Mouse (Mus musculus) embryonic facial prominence, embryonic 11.5 days (tissue): ENCODE results near the gene Gm49369. TPM values are rescaled to one million over a fixed set of nuclear protein-coding genes. Genes with fewer than 3 reads are reported as not detected.

Experiments
- ATAC-seq: fragments of 200-750 bp; cut with Nextera tagmentation; replicated peaks from 2 replicates; pipeline ENCODE4 v1.8.0; 2017; ENCODE audit warnings: low read depth; ENCODE audit not compliant: insufficient number of reproducible peaks, low FRiP score, low TSS enrichment
- DNase-seq: peaks from one replicate; pipeline ENCODE4 v3.0.0-alpha.2; 2015; ENCODE audit warnings: low spot score
- H3K27ac ChIP-seq: fragments of 300-500 bp; sonication (generic); replicated peaks from 2 replicates; pipeline ENCODE4 v1.5.1; 2014; ENCODE audit warnings: mild to moderate bottlenecking, low read depth, low read length, control low read depth
- H3K27me3 ChIP-seq: fragments of 300-500 bp; sonication (generic); 2 replicates; pipeline ENCODE4 v1.6.1; 2014; ENCODE audit warnings: mild to moderate bottlenecking, low read length, moderate library complexity, mixed read lengths; ENCODE audit not compliant: control insufficient read depth, insufficient read depth
- H3K36me3 ChIP-seq: fragments of 300-500 bp; sonication (generic); replicated peaks from 2 replicates; pipeline ENCODE4 v1.6.1; 2014; ENCODE audit warnings: low read depth, mild to moderate bottlenecking, low read length, moderate library complexity, mixed read lengths; ENCODE audit not compliant: control insufficient read depth, insufficient read depth
- H3K4me1 ChIP-seq: fragments of 300-500 bp; sonication (generic); 2 replicates; pipeline ENCODE4 v1.6.1; 2014; ENCODE audit warnings: low read length, mixed read lengths; ENCODE audit not compliant: control insufficient read depth, insufficient read depth
- H3K4me2 ChIP-seq: fragments of 300-500 bp; sonication (generic); 2 replicates; pipeline ENCODE4 v1.6.1; 2014; ENCODE audit warnings: low read depth, mild to moderate bottlenecking, control low read depth, low read length, moderate library complexity
- H3K4me3 ChIP-seq: fragments of 300-500 bp; sonication (generic); 2 replicates; pipeline ENCODE4 v1.5.1; 2014; ENCODE audit warnings: low read depth, low read length, control low read depth
- H3K9ac ChIP-seq: fragments of 300-500 bp; sonication (generic); replicated peaks from 2 replicates; pipeline ENCODE4 v1.6.1; 2014; ENCODE audit warnings: mild to moderate bottlenecking, control low read depth, low read length
- H3K9me3 ChIP-seq: fragments of 300-500 bp; sonication (generic); replicated peaks from 2 replicates; pipeline ENCODE4 v1.6.1; 2016; ENCODE audit warnings: mild to moderate bottlenecking, low read length, inconsistent platforms, mixed read lengths; ENCODE audit not compliant: control insufficient read depth
- WGBS: fragments of 180-500 bp; shearing (Covaris S2); extraction: QIAGEN DNeasy Blood & Tissue Kit; methylation state at CpG from one replicate; pipeline ENCODE4 v1.1.7; 2014; 5-methylcytosine and 5-hydroxymethylcytosine counted together
- polyA plus RNA-seq: library from polyadenylated mRNA; unstranded; fragments of >200 nt; fragmentation: Nextera tagmentation; extraction: Ambion mirVana; gene quantifications from 2 replicates; pipeline ENCODE4 v1.2.1, GENCODE M21; 2014

The Gm49369 gene
- polyA plus RNA-seq, 1 experiment from 2014 or later: not detected

DNA sequence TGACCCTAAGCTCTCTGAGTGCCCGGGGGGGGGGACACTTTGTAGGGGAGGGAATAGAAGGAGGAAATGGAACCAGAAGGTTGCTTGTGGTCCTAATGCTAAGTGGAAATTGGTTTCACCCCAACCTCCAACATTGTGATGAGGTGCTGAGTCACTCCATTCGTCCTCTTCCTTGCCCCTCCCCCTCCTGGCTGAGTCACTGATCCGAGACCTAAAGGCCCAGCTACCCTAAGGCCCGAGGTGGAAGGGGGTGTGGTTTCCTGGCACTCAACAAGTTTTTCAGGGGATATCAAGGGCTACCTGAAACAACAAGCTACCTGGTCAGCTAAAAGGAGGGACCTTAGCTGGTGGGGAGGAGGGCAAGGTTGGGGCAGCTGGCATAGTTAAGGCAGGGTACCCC is 10.7 kb upstream of the Gm49369 start:
- Histone ChIP-seq H3K9me3 (no peaks in the 10 kb centered on the region), H3K4me3 (no peak overlapping the region), H3K9ac (no peak overlapping the region), H3K27ac (no peak overlapping the region), H3K36me3 (no peaks in the 10 kb centered on the region), H3K27me3 (no peaks in the 10 kb centered on the region), H3K4me2 (no peak overlapping the region), H3K4me1 (no peaks in the 10 kb centered on the region)
- DNase-seq: peak; percentile 10
- no peak for ATAC-seq
- 26% methylated on average over 4 of the region's 4 CpGs for WGBS

GRCm38 (mm10) chr7:142391609-142392008 is 9.1 kb upstream of the Gm49369 start:
- ATAC-seq (no peak), DNase-seq (no peak)
- Histone ChIP-seq H3K36me3 (no peaks in the 10 kb centered on the region), H3K27ac (no peak overlapping the region), H3K27me3 (no peaks in the 10 kb centered on the region), H3K9me3 (no peaks in the 10 kb centered on the region), H3K4me3 (no peak overlapping the region), H3K4me2 (no peak overlapping the region), H3K4me1 (peaks cover 3% of the 10 kb centered on the region; the same call in 1 of the 2 replicates), H3K9ac (no peak overlapping the region)
- 56% methylated on average over 4 of the region's 4 CpGs for WGBS

DNA sequence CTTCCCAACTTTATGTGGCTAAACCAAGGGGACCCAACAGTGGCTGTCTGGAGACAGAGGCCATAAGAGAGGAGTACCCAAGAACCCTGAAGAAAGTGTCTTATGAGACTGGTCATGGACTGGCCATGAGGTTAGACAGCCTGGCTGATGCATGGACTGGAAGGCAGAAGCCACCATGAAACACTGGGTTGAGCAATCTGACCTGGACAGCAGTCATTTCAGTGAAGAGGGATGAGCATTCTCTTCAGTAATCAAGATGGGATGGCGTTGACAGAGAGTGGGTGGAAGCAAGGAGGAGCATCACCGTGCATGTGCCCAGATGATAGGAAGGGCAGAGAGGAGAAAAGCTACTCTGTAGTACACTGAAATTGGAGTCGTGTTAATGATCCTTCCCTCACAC is 8.6 kb upstream of the Gm49369 start:
- 78% methylated on average over 3 of the region's 3 CpGs for WGBS
- no peak overlapping the region for H3K4me2 ChIP-seq
- H3K9ac ChIP-seq: no peak overlapping the region
- no peaks in the 10 kb centered on the region for H3K36me3 ChIP-seq
- no peaks in the 10 kb centered on the region for H3K27me3 ChIP-seq
- ATAC-seq: no peak
- no peaks in the 10 kb centered on the region for H3K9me3 ChIP-seq
- H3K27ac ChIP-seq: no peak overlapping the region
- DNase-seq: no peak
- no peak overlapping the region for H3K4me3 ChIP-seq
- H3K4me1 ChIP-seq: peaks cover 3% of the 10 kb centered on the region; the same call in 1 of the 2 replicates

GRCm38 (mm10) chr7:142389961-142390650 is 7.6 kb upstream of the Gm49369 start:
- no peaks in the 10 kb centered on the region for H3K27me3 ChIP-seq
- no peak overlapping the region for H3K27ac ChIP-seq
- no peaks in the 10 kb centered on the region for H3K9me3 ChIP-seq
- no peak overlapping the region for H3K4me2 ChIP-seq
- no peak for ATAC-seq
- WGBS: 92% methylated on average over 3 of the region's 3 CpGs
- no peak overlapping the region for H3K9ac ChIP-seq
- no peak for DNase-seq
- no peaks in the 10 kb centered on the region for H3K36me3 ChIP-seq
- peaks cover 3% of the 10 kb centered on the region; the same call in 1 of the 2 replicates for H3K4me1 ChIP-seq
- no peak overlapping the region for H3K4me3 ChIP-seq

- Histone ChIP-seq H3K9me3 (no peaks in the 10 kb centered on the region), H3K27me3 (no peaks in the 10 kb centered on the region), H3K9ac (no peak overlapping the region), H3K4me3 (no peak overlapping the region), H3K27ac (no peak overlapping the region), H3K4me1 (peaks cover 3% of the 10 kb centered on the region; the same call in 1 of the 2 replicates), H3K36me3 (no peaks in the 10 kb centered on the region; the same call in 1 of the 2 replicates), H3K4me2 (no peak overlapping the region)
- DNase-seq: no peak
- WGBS: 91% methylated on average over 2 of the region's 2 CpGs
- ATAC-seq: no peak
Observed at GRCm38 (mm10) chr7:142388740-142389139, 6.3 kb upstream of the Gm49369 start.

DNA sequence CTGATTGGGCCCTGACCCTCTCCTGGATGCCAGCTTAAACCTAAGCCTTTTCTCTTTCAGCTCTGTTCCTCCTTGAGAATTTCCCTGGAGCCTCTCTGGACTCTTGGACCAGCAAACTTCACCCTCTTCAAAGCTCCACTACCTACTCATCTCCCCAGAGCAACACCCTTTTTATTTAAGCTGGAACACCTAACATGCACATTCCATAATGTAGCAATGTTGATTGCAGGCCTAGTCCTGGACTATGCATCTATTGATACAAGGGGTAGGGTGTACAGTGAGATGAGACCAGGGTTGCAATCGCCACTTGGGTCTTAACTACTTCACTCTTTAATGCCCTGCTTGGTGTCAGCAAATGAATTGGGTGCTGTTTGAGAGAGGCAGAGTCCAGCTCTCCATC is 5.7 kb upstream of the Gm49369 start:
- no peak overlapping the region for H3K27ac ChIP-seq
- no peaks in the 10 kb centered on the region; the same call in 1 of the 2 replicates for H3K36me3 ChIP-seq
- 96% methylated on average over 1 of the region's 1 CpGs for WGBS
- no peaks in the 10 kb centered on the region for H3K27me3 ChIP-seq
- no peaks in the 10 kb centered on the region for H3K9me3 ChIP-seq
- ATAC-seq (peak; percentile 36), DNase-seq (no peak)
- H3K9ac ChIP-seq: no peak overlapping the region
- H3K4me1 ChIP-seq: peaks cover 3% of the 10 kb centered on the region; the same call in 1 of the 2 replicates
- peak overlapping the region; percentile 85 for H3K4me2 ChIP-seq
- H3K4me3 ChIP-seq: peak overlapping the region; percentile 84

DNA sequence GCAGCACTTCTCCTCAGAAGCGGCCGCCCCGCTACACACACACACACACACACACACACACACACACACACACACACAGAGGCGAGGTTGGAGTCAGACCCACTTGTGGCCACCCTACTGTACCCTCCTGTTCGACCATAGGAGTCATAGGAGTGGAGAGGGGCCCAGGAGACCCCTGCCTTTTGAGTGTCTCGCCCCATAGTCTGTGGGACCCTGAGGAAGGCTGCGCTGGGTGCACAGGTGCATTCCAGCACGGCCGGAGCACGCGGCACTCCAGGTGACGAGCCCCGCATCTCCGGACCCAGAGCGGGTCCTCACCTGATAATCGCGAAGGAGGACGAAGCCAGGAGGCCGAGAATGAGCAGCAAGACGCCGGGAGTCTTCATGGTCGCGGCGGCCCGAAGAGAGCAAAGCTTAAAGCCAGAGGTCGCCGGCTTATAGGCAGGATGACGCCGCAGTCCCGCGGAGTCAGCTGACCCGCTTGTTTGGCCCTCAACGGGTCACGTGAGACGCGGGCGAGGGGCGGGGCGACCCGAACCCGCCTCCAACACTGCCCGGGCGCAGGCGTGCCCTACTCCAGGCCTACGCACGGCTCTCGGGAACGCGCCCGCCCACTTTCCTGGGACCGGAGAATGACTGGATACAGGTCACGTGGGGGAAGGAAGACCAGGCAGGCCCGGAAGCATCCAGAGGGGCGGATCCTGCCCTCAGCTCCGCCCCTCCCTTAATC is 5.1 kb upstream of the Gm49369 start, which contains the start of gene Ctsd:
Ctsd (minus strand) TSS at position 620 of the 730 bp plus-strand sequence.
- Histone ChIP-seq H3K4me3 (peak within 1 kb of the TSS; percentile 84), H3K27ac (no peak within 1 kb of the TSS; the same call in 1 of the 2 replicates), H3K4me1 (peaks cover 3% of the 10 kb centered on the region; the same call in 1 of the 2 replicates), H3K27me3 (no peaks in the 10 kb centered on the region), H3K36me3 (peaks cover under 1% of the 10 kb centered on the region; the same call in 1 of the 2 replicates), H3K9me3 (no peaks in the 10 kb centered on the region), H3K4me2 (peak within 1 kb of the TSS; percentile 85), H3K9ac (peak within 1 kb of the TSS; percentile 83)
- ATAC-seq (peak; percentile 93), DNase-seq (peak; percentile 98)
- WGBS: under 1% methylated on average over 55 of the region's 55 CpGs
